Mouse (Mus musculus): ENCODE measurements at regions not wholly inside any gene's neighbourhood (a gene's known extent, or its start where the extent isn't known, plus 50 kb on each side); places are given as distances from the start of the nearest gene placed in this dataset.

GRCm38 (mm10) chr3:43209646-43210045 lies 1467.2 kb downstream of the D3Ertd751e start:
- TF ChIP-seq CTCF (IDR thresholded peaks at IDR 0.05; ENCODE audit: low read depth) (no peak), EP300 (optimal IDR thresholded peaks at IDR 0.05) (no peak)
